Mouse (Mus musculus) midbrain, postnatal 0 days (tissue): ENCODE results near the gene Gtpbp4. TPM values are rescaled to one million over a fixed set of nuclear protein-coding genes. Genes with fewer than 3 reads are reported as not detected.

Experiments
- ATAC-seq: fragments of 200-750 bp; cut with Nextera tagmentation; 2 replicates; pipeline ENCODE4 v1.8.0; 2017; ENCODE audit warnings: moderate number of reproducible peaks, mild to moderate bottlenecking, moderate TSS enrichment, moderate library complexity; ENCODE audit not compliant: low FRiP score
- DNase-seq: peaks from one replicate; pipeline ENCODE4 v3.0.0-alpha.2; 2015; ENCODE audit warnings: low spot score
- H3K27ac ChIP-seq: fragments of 300-500 bp; sonication (generic); 2 replicates; pipeline ENCODE4 v1.5.1; 2014; ENCODE audit warnings: low read depth, mild to moderate bottlenecking, low read length, mixed read lengths
- H3K27me3 ChIP-seq: fragments of 300-500 bp; sonication (generic); 2 replicates; pipeline ENCODE4 v1.6.1; 2014; ENCODE audit warnings: low read length, control low read depth, mixed read lengths; ENCODE audit not compliant: insufficient read depth
- H3K36me3 ChIP-seq: fragments of 300-500 bp; sonication (generic); 2 replicates; pipeline ENCODE4 v1.6.1; 2014; ENCODE audit warnings: low read length, control low read depth, mixed read lengths; ENCODE audit not compliant: insufficient read depth
- H3K4me1 ChIP-seq: fragments of 300-500 bp; sonication (generic); 2 replicates; pipeline ENCODE4 v1.6.1; 2014; ENCODE audit warnings: mild to moderate bottlenecking, control low read depth, antibody characterized with exemption, low read length, mixed read lengths; ENCODE audit not compliant: insufficient read depth
- H3K4me2 ChIP-seq: fragments of 300-500 bp; sonication (generic); 2 replicates; pipeline ENCODE4 v1.6.1; 2014; ENCODE audit warnings: low read depth, mild to moderate bottlenecking, low read length, mixed read lengths; ENCODE audit not compliant: poor library complexity, severe bottlenecking
- H3K4me3 ChIP-seq: fragments of 300-500 bp; sonication (generic); 2 replicates; pipeline ENCODE4 v1.5.1; 2014; ENCODE audit warnings: low read depth, mild to moderate bottlenecking, low read length, moderate library complexity
- H3K9ac ChIP-seq: fragments of 300-500 bp; sonication (generic); replicated peaks from 2 replicates; pipeline ENCODE4 v1.6.1; 2014; ENCODE audit warnings: mild to moderate bottlenecking, low read length, moderate library complexity, mixed read lengths; ENCODE audit not compliant: poor library complexity, severe bottlenecking
- H3K9me3 ChIP-seq: fragments of 300-500 bp; sonication (generic); 2 replicates; pipeline ENCODE4 v1.6.1; 2016; ENCODE audit warnings: low read length, control low read depth
- CTCF ChIP-seq: IDR thresholded peaks from 2 replicates; pipeline ENCODE4 v1.5.1; 2016; ENCODE audit warnings: antibody characterized with exemption, mild to moderate bottlenecking
- WGBS: fragments of 180-500 bp; shearing (Covaris S2); extraction: QIAGEN DNeasy Blood & Tissue Kit; methylation state at CpG from one replicate; pipeline ENCODE4 v1.1.7; 2014; 5-methylcytosine and 5-hydroxymethylcytosine counted together
- polyA plus RNA-seq: library from polyadenylated mRNA; unstranded; fragments of >200 nt; fragmentation: Nextera tagmentation; extraction: Ambion mirVana; gene quantifications from 2 replicates; pipeline ENCODE4 v1.2.1, GENCODE M21; 2015
- total RNA-seq: library from RNA; depleted of rRNA; stranded (reverse); fragments of >200 nt; gene quantifications from 2 replicates; pipeline ENCODE4 v1.2.3, GENCODE M21; 2014; rRNA removed

Gtpbp4 gene
- total RNA-seq = 12.1 and 20.6 TPM in 2 replicates
- polyA plus RNA-seq = 47.2 and 48.7 TPM in 2 replicates

DNA sequence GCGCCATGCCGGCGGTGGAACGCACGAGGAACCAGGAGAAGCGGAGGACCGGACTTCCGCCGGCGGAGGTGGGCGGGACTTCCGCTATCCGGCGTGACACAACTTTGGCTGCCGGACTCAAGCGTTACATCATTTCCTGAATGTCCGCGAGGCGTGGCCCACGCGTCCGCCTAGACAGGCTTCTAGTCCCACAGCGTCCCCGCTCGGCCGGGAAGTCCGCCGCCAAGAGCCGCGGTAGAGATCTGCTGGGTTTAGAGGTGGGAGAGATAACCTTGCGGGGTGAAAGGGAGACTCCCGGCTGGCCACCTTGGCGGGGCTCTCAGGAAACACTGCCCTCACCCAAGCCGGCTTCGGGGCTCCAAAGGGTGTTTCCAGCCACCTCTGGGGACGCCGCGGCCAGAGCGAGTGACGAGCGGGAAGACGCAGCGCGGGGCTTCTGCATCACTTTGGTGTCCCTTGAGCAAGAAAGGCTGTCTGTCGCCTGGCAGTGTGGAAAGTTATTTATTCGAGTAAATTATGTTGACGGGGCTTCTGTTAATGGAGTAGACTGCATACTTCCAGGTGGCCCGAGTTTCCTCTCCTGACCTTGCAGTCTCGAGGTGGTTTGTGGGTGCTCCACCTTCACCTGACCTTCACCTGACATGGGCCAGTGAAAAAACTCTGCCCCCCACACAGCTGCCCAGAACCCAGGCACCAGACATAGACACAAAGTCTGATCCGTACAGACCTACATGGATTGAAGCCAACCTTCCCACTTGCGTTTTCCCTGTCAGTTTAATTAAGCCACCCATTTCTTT is at the start of gene Gtpbp4:
Gene Gtpbp4 (minus strand): TSS at position 94 of the 797 bp plus-strand sequence.
- no peaks in the 10 kb centered on the region for H3K9me3 ChIP-seq
- H3K4me1 ChIP-seq = peaks cover 5% of the 10 kb centered on the region; the same call in 1 of the 2 replicates
- TF ChIP-seq CTCF = peak; percentile 88
- H3K36me3 ChIP-seq = peaks cover 1% of the 10 kb centered on the region; the same call in 1 of the 2 replicates
- H3K9ac ChIP-seq = peak within 1 kb of the TSS; percentile 96
- peak within 1 kb of the TSS; percentile 95 for H3K4me3 ChIP-seq
- H3K27ac ChIP-seq = peak within 1 kb of the TSS; percentile 68
- no peaks in the 10 kb centered on the region for H3K27me3 ChIP-seq
- H3K4me2 ChIP-seq = peak within 1 kb of the TSS; percentile 79
- ATAC-seq (peak; percentile 98), DNase-seq (peak; percentile 98)
- WGBS = under 1% methylated on average over 51 of the region's 51 CpGs

DNA sequence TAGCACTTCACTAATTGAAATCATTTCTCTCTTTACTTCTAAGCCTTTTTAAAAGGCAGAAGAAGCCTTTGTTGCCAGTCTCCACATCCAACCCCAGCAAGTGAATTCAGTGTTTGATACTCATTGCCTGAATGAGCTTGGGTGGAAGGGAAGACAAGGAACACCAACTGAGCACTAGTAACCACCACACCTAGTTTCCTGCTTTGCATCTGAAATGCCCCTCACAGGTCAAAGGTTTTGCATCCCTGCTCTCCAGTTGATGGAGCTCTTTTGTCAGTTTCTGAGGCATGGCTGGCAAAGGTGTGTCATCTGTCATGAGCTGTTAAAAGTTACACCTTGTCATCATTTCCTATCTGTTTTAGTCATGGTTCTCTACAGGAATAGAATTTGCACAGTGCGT is 48.8 kb upstream of the Gtpbp4 start:
- DNase-seq (no peak), ATAC-seq (no peak)
- 95% methylated on average over 1 of the region's 1 CpGs for WGBS
- Histone ChIP-seq H3K36me3 (no peaks in the 10 kb centered on the region), H3K9me3 (no peaks in the 10 kb centered on the region), H3K4me2 (no peak overlapping the region), H3K27me3 (no peaks in the 10 kb centered on the region), H3K4me1 (no peaks in the 10 kb centered on the region), H3K9ac (no peak overlapping the region), H3K27ac (no peak overlapping the region), H3K4me3 (no peak overlapping the region)
- no peak for TF ChIP-seq CTCF

DNA sequence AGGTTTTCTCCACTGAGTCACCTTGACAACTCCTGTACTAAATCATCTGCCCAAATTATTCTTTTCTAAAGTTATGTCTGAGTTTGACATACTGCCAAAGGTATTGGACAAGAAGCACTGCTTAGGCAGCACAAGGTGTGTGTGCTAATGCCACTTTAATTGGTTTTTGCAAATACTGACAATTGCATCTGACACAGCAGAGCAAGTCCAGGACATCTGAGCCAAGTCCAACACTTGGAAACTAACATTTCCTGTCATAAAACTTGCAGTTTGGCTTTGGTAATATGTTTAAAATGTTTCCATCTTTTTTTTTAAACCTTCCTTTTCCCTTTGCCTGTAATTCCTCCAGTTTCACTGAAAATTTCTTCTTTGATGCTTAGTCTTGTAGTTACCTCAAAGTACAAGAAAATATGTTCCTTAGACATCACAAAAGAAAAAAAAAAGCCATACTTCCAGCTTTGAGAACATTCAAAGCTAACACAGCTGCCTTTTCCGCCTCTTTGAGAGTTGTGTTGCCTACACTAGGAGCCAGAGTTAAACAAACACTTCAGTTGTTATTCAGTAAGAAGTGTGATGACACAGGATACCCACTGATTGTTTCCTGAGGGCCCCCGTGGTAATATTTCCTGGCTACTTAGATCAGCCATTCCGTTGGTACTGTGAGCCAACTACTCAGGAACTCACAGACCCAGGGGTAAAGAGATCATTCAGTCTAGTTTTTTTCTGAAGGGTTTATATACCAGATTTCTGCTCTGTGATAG is 47.6 kb upstream of the Gtpbp4 start:
- Histone ChIP-seq H3K4me3 (no peak overlapping the region), H3K9ac (no peak overlapping the region), H3K27me3 (no peaks in the 10 kb centered on the region), H3K4me2 (no peak overlapping the region), H3K9me3 (no peaks in the 10 kb centered on the region), H3K4me1 (no peaks in the 10 kb centered on the region), H3K27ac (no peak overlapping the region), H3K36me3 (no peaks in the 10 kb centered on the region)
- DNase-seq = no peak
- TF ChIP-seq CTCF = no peak
- no peak for ATAC-seq
- 58% methylated on average over 3 of the region's 3 CpGs for WGBS

DNA sequence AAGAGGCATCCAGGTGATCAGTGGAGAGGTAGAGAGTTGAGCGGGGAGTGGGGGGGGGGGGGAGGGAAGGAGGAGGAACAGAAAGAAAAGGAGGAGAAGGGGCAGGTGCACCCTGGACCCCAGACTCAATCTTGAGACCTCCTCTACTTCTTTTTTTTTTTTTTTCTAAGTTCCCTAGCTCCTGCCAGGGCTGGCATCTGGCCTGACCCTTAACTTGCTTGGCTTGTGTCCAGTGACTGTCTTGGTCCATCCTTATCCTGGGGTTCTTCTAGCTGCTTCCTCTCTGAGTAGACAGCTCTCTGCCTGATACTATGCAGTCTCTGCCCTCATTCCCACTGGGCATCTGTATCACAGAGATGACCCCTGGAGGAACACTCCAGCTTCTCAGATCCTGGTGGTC is 44.7 kb upstream of the Gtpbp4 start:
- no peaks in the 10 kb centered on the region for H3K9me3 ChIP-seq
- ATAC-seq (no peak), DNase-seq (no peak)
- no peak overlapping the region for H3K4me3 ChIP-seq
- WGBS = 100% methylated on average over 1 of the region's 1 CpGs
- H3K4me1 ChIP-seq = no peaks in the 10 kb centered on the region
- no peak for TF ChIP-seq CTCF
- no peak overlapping the region for H3K27ac ChIP-seq
- no peaks in the 10 kb centered on the region for H3K27me3 ChIP-seq
- no peaks in the 10 kb centered on the region for H3K36me3 ChIP-seq
- H3K9ac ChIP-seq = no peak overlapping the region
- no peak overlapping the region for H3K4me2 ChIP-seq

DNA sequence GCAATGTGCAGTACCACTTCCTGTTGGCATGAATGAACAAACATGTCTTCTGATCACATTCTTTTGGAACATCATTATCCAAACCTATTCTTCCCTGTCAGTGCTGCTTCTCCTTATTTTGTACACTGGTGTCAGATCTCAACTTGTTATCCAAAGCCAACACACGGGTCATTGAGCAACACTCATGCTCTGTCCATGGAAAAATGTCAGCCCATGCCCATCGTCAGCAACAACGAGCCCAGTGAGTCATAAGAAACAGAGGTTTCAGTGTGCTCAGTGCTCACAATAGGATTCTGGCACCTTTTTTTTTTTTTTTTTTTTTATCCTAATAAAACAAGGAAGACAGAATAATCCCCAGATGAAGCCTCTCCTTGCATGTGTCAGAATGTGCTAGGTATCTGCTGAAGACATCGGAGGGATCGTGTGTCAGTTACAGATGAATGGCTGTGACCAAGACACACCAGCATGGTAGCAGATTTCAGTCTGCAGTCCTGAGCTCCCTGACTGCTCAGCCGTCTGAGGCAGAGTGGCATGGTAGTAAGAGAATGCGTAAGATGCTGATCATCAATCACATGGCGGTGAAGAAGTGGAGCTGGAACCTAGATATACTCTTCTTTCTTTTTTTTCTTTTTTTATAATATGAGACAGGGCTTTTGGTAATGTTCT is 36.2 kb upstream of the Gtpbp4 start:
- 72% methylated on average over 8 of the region's 8 CpGs for WGBS
- Histone ChIP-seq H3K27ac (no peak overlapping the region), H3K4me1 (no peaks in the 10 kb centered on the region), H3K9me3 (no peaks in the 10 kb centered on the region), H3K4me3 (no peak overlapping the region), H3K27me3 (no peaks in the 10 kb centered on the region), H3K36me3 (no peaks in the 10 kb centered on the region), H3K4me2 (no peak overlapping the region), H3K9ac (no peak overlapping the region)
- TF ChIP-seq CTCF = no peak
- ATAC-seq = no peak
- no peak for DNase-seq
